Mouse (Mus musculus) heart, postnatal 0 days (tissue): Measurements from ENCODE around the gene Ccdc39. TPM values are rescaled to one million over a fixed set of nuclear protein-coding genes. Genes with fewer than 3 reads are reported as not detected.

Source experiments
- ATAC-seq: fragments of 200-750 bp; cut with Nextera tagmentation; 2 replicates; pipeline ENCODE4 v1.8.0; 2017; ENCODE audit warnings: low read depth, moderate number of reproducible peaks, moderate library complexity; ENCODE audit not compliant: insufficient read depth
- DNase-seq: peaks from one replicate; pipeline ENCODE4 v3.0.0-alpha.2; 2016; ENCODE audit warnings: low spot score
- H3K27ac ChIP-seq: fragments of 300-500 bp; sonication (generic); 2 replicates; pipeline ENCODE4 v1.5.1; 2014; ENCODE audit warnings: low read depth, mild to moderate bottlenecking
- H3K27me3 ChIP-seq: fragments of 300-500 bp; sonication (generic); 2 replicates; pipeline ENCODE4 v1.6.1; 2014; ENCODE audit warnings: low read length, mixed read lengths; ENCODE audit not compliant: control insufficient read depth, insufficient read depth
- H3K36me3 ChIP-seq: fragments of 300-500 bp; sonication (generic); replicated peaks from 2 replicates; pipeline ENCODE4 v1.6.1; 2014; ENCODE audit warnings: low read length, mixed read lengths; ENCODE audit not compliant: control insufficient read depth, insufficient read depth
- H3K4me1 ChIP-seq: fragments of 300-500 bp; sonication (generic); 2 replicates; pipeline ENCODE4 v1.6.1; 2014; ENCODE audit warnings: antibody characterized with exemption; ENCODE audit not compliant: control insufficient read depth, insufficient read depth
- H3K4me2 ChIP-seq: fragments of 300-500 bp; sonication (generic); 2 replicates; pipeline ENCODE4 v1.6.1; 2014; ENCODE audit warnings: low read depth, mild to moderate bottlenecking, low read length, moderate library complexity
- H3K4me3 ChIP-seq: fragments of 300-500 bp; sonication (generic); 2 replicates; pipeline ENCODE4 v1.5.1; 2014; ENCODE audit warnings: low read depth, low read length
- H3K9ac ChIP-seq: fragments of 300-500 bp; sonication (generic); replicated peaks from 2 replicates; pipeline ENCODE4 v1.6.1; 2014; ENCODE audit warnings: low read depth, low read length, mixed read lengths
- H3K9me3 ChIP-seq: fragments of 300-500 bp; sonication (generic); replicated peaks from 2 replicates; pipeline ENCODE4 v1.6.1; 2016; ENCODE audit warnings: low read length; ENCODE audit not compliant: control insufficient read depth
- CTCF ChIP-seq: IDR thresholded peaks from 2 replicates; pipeline ENCODE4 v1.5.1; 2016; ENCODE audit warnings: antibody characterized with exemption, control low read depth, low read depth
- EP300 ChIP-seq: IDR thresholded peaks from 2 replicates; pipeline ENCODE4 v1.6.1; 2016; ENCODE audit warnings: antibody characterized with exemption, low read depth
- WGBS: fragments of 180-500 bp; shearing (Covaris S2); extraction: QIAGEN DNeasy Blood & Tissue Kit; methylation state at CpG from one replicate; pipeline ENCODE4 v1.1.7; 2014; 5-methylcytosine and 5-hydroxymethylcytosine counted together
- polyA plus RNA-seq: library from polyadenylated mRNA; unstranded; fragments of >200 nt; fragmentation: Nextera tagmentation; extraction: Ambion mirVana; gene quantifications from 2 replicates; pipeline ENCODE4 v1.2.1, GENCODE M21; 2015
- total RNA-seq: library from RNA; depleted of rRNA; stranded (reverse); fragments of >200 nt; gene quantifications from 2 replicates; pipeline ENCODE4 v1.2.3, GENCODE M21; 2014; ENCODE audit warnings: low replicate concordance

Gene Ccdc39
- total and polyA plus RNA-seq, 2 experiments from 2014 or later: 0.30 TPM; not detected in 1

DNA sequence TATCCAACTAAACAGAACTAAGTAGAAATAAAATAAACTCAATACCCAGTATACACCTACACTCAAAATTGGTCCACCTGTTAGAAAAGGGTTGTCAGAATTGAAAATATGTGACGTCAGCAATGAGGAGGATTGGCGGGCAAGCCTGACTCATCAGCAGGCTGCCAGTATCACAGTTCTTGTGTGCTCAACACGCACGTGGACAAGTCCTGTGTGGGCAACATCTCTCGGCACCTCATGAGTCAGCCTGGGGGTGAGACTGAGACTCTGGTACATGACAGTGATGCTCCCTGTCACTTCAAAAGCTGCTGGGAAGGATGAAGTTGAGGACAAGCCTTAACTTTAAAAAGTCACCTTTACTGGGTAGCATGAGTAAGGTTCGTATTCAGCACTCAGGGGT lies 34.6 kb upstream of the Ccdc39 start:
- H3K27me3 ChIP-seq: no peaks in the 10 kb centered on the region
- no peaks in the 10 kb centered on the region for H3K36me3 ChIP-seq
- no peak overlapping the region for H3K27ac ChIP-seq
- DNase-seq (no peak), ATAC-seq (no peak)
- no peaks in the 10 kb centered on the region for H3K4me1 ChIP-seq
- WGBS: 81% methylated on average over 6 of the region's 6 CpGs
- TF ChIP-seq EP300 (no peak), CTCF (no peak)
- no peak overlapping the region for H3K4me2 ChIP-seq
- no peak overlapping the region for H3K9ac ChIP-seq
- H3K4me3 ChIP-seq: no peak overlapping the region
- H3K9me3 ChIP-seq: 0 out of 2 replicates have a peak, but pooled peaks cover 4% of the 10 kb centered on the region

DNA sequence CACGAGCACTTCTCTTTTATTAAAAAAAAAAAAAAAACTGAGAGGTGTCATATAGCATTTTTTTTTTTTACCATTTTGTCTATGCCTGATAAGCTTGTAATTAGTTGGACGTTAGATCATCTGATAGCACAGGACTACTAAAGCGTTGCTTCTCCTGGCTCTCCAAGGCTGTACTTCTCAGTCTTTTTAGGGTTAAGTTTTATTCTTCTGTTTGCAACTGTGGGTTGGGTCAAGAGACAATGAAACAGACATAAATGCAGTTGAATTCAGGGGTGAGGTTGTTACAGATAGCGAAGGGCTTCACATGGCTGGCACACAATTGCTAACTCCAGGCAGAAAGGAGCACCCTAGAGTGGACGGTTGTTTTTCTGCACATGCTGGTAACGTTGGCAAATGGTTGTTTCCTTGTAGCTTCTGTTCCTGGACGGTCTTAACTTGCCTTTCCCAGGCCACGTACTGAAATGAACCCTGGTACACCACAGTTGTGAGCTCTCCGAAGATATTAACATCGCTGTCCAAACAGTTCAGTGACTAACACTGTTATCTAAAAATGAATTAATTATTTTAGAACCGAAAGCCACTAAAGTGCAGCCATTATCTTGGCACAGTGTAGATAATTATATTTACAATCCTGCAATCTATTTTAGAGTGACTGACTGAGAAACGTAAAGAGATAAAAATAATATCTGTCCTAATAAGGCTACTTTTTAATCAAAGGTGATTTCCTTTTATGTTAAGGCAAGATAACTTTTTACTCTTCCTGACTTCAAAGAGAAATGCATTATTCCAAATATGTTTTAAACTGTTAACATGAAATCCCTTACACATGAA lies 30.6 kb upstream of the Ccdc39 start:
- no peak overlapping the region for H3K27ac ChIP-seq
- no peak overlapping the region for H3K4me2 ChIP-seq
- DNase-seq (no peak), ATAC-seq (no peak)
- H3K36me3 ChIP-seq: no peaks in the 10 kb centered on the region
- WGBS: 59% methylated on average over 12 of the region's 12 CpGs
- no peak overlapping the region for H3K4me3 ChIP-seq
- no peaks in the 10 kb centered on the region for H3K9me3 ChIP-seq
- H3K9ac ChIP-seq: no peak overlapping the region
- no peaks in the 10 kb centered on the region for H3K27me3 ChIP-seq
- TF ChIP-seq EP300 (no peak), CTCF (no peak)
- H3K4me1 ChIP-seq: no peaks in the 10 kb centered on the region

DNA sequence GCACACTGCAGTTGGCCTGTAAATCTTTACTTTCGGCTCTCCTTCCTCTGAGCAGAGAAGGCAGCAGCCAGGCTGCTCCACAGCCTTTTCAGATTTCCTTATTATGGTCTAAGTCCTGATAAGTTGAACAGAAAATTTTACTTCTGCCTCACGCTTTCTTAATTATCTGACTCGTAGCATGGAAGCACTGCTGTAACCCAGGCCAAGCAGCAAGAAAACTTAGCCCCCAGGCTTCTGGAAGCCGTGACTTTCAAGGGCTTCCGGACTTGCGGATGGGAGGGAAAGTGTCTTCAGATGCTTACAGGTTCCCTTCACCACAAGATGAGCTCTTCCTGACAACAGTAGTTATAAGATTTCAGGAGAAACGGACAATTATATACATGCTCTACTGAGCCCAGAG lies 29.7 kb upstream of the Ccdc39 start:
- H3K27me3 ChIP-seq: no peaks in the 10 kb centered on the region
- no peaks in the 10 kb centered on the region for H3K9me3 ChIP-seq
- no peak for DNase-seq
- H3K27ac ChIP-seq: no peak overlapping the region
- no peak overlapping the region for H3K4me2 ChIP-seq
- TF ChIP-seq CTCF: no peak
- no peak for TF ChIP-seq EP300
- H3K9ac ChIP-seq: no peak overlapping the region
- WGBS: 80% methylated on average over 7 of the region's 7 CpGs
- H3K4me1 ChIP-seq: no peaks in the 10 kb centered on the region
- H3K4me3 ChIP-seq: no peak overlapping the region
- no peak for ATAC-seq
- H3K36me3 ChIP-seq: no peaks in the 10 kb centered on the region

DNA sequence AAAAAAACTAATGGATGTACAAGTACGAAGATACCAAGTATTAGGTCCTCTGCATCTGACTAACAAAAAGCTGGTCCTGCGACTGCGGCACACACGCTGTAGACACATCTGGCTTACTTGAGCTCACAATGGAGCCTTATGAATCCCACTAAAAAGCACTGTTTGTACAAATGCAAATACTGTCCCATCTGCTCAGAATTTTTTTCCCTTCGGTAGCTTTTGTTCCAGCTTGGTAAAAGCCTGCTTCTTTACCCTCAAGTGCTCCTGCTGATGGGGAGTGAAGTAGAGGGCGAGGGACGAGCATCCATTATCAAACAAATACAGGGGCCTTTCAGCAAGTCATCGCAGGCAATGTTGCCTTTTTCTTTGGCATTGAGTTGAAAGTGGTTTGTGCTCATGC lies 29.3 kb upstream of the Ccdc39 start:
- Histone ChIP-seq H3K9me3 (no peaks in the 10 kb centered on the region), H3K9ac (no peak overlapping the region), H3K27me3 (no peaks in the 10 kb centered on the region), H3K27ac (no peak overlapping the region), H3K36me3 (no peaks in the 10 kb centered on the region), H3K4me1 (no peaks in the 10 kb centered on the region), H3K4me3 (no peak overlapping the region), H3K4me2 (no peak overlapping the region)
- WGBS: 83% methylated on average over 8 of the region's 8 CpGs
- no peak for TF ChIP-seq CTCF
- no peak for TF ChIP-seq EP300
- ATAC-seq (no peak), DNase-seq (no peak)

DNA sequence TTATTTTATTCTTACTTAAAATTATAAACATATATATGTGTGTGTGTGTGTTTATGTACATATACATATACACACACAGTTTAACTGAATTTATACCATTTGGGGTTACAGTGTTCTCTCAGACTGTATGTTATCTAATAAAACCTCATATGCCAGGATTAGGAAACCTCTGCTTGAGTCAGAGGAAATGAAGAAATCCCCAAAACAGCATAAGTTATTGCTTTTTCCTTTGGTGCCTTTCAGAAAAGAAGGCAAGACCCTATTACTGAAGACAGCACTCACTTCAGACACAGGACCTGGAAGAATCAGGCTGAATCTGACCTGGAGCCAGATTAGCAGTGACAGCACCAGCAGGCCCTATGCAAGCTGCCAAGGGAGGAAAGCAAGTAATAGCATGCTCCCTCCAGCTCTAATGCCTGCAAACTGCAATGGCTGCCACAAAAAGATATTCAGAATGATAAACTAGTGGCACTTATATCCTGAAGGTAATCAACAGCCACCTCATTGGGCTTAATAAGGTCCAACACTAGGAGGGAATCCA lies 20.0 kb upstream of the Ccdc39 start:
- H3K9ac ChIP-seq: no peak overlapping the region
- no peaks in the 10 kb centered on the region for H3K36me3 ChIP-seq
- DNase-seq (no peak), ATAC-seq (no peak)
- H3K27ac ChIP-seq: no peak overlapping the region
- no peak for TF ChIP-seq EP300
- TF ChIP-seq CTCF: no peak
- H3K4me1 ChIP-seq: no peaks in the 10 kb centered on the region
- H3K9me3 ChIP-seq: no peaks in the 10 kb centered on the region
- H3K4me2 ChIP-seq: no peak overlapping the region
- H3K27me3 ChIP-seq: no peaks in the 10 kb centered on the region
- H3K4me3 ChIP-seq: no peak overlapping the region
